Mouse (Mus musculus) central nervous system, embryonic 11.5 days (tissue): Measurements from ENCODE around the gene Gm20388. TPM values are rescaled to one million over a fixed set of nuclear protein-coding genes. Genes with fewer than 3 reads are reported as not detected.

Experiments used
- polyA plus RNA-seq: library from polyadenylated mRNA; depleted of rRNA; stranded (reverse); fragments of >200 nt; gene quantifications from 2 replicates; pipeline ENCODE4 v1.2.3, GENCODE M21; 2012

Gm20388 gene
- polyA plus RNA-seq, 1 experiment: 27.2 TPM

DNA sequence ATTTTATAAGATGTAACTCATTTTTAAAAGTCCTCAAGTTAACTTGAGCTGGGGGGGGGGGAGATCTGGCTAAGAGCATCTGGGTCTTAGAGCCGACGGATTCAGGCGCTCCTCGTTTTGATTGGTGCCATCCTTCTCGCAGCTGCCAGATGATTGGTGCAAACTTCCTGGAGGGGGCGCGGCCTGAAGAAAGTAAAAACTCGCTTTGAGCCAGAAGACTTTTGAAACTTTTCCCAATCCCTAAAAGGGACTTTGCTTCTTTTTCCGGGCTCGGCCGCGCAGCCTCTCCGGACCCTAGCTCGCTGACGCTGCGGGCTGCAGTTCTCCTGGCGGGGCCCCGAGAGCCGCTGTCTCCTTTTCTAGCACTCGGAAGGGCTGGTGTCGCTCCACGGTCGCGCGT is 1205.3 kb downstream of the Gm20388 start, which contains the start of gene Foxc2:
Gene Foxc2, plus strand, starts transcription at position 224 of the 400 bp plus-strand sequence.

DNA sequence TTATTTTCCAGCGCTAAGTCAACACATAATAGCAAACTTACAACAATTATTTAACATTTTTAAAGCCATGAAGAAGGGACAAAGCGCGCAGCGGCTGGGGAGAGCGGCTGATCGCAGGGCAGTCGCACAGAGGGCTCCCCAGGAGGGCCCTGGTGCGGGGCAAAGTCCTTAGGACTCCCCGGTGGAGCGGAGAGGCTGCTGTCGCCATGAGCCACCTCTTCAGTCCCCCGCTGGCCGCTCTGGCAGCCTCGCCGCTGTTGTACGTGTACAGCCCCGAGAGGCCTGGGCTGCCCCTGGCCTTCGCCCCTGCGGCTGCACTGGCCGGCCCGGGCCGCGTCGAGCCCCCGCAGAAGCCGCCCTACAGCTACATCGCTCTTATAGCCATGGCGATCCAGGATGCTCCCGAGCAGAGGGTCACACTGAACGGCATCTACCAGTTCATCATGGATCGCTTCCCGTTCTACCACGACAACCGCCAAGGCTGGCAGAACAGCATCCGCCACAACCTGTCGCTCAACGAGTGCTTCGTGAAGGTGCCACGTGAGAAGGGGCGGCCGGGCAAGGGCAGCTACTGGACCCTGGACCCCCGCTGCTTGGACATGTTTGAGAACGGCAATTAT is 1217.2 kb downstream of the Gm20388 start, which contains the start of gene Foxl1:
Gene Foxl1, plus strand, starts transcription at position 185 of the 620 bp plus-strand sequence.

DNA sequence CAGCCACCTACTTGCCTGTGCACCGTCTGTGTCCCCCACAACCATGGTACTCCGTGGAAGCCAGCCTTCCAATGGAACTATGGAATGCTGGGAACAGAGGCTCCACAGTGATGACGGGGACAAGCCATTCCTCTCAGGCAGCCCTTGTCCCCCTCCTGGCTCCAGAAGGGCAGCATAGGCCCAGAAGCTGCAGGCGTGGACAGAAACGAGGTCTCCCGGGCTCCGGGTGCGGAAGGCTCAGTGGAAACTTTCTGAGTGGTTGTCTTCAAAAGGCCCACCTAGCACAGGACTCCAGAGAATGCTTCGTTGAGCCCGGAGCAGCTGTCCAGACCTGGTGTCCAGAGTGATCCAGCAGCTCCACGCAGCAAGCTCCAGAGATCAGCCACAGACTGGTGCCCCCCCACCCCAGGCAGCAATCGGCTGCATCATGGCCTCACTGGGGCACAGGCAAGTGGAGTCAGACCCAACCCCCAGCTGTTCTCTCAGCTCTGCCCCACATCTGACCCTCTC is 1633.7 kb downstream of the Gm20388 start, which contains the start of gene 1700018B08Rik:
Gene 1700018B08Rik, minus strand, starts transcription at position 45 of the 510 bp plus-strand sequence.

DNA sequence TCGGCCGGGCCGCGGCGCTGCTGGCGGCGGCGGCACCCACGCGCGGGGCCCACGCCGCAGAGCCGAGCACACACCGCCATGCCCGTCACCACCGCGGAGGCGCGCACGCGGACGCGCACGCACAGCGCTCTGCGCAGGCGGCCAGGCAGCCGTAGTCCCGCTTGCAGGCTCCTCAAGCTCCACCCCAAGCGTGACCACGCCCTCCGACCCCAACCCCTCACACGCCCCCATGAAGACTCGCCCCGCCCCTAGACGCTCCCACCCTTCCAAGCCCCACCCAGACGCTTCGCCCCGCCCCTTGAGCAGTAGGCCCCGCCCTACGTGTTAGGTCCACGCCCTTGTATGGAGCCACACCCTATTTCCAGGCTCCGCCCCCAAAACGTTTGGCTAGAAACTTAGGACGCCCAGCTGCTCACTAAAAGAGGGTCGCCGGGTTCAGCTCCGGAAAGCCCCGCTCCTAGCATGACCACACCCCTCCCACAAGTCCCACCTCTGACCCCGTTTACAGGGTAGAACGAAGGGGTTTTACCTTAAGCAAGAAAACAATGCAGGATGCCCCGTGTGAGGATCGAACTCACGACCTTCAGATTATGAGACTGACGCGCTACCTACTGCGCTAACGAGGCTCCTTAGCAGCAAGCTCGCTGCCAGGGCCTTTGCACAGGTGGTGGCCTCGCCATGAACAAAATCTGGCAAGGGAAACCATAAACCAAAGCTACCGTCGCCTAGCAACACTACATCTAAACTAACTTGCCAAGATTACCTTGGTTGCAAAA is 1668.2 kb downstream of the Gm20388 start, which contains the start of gene Fbxo31:
Gene Fbxo31, minus strand, starts transcription at position 131 of the 776 bp plus-strand sequence.

DNA sequence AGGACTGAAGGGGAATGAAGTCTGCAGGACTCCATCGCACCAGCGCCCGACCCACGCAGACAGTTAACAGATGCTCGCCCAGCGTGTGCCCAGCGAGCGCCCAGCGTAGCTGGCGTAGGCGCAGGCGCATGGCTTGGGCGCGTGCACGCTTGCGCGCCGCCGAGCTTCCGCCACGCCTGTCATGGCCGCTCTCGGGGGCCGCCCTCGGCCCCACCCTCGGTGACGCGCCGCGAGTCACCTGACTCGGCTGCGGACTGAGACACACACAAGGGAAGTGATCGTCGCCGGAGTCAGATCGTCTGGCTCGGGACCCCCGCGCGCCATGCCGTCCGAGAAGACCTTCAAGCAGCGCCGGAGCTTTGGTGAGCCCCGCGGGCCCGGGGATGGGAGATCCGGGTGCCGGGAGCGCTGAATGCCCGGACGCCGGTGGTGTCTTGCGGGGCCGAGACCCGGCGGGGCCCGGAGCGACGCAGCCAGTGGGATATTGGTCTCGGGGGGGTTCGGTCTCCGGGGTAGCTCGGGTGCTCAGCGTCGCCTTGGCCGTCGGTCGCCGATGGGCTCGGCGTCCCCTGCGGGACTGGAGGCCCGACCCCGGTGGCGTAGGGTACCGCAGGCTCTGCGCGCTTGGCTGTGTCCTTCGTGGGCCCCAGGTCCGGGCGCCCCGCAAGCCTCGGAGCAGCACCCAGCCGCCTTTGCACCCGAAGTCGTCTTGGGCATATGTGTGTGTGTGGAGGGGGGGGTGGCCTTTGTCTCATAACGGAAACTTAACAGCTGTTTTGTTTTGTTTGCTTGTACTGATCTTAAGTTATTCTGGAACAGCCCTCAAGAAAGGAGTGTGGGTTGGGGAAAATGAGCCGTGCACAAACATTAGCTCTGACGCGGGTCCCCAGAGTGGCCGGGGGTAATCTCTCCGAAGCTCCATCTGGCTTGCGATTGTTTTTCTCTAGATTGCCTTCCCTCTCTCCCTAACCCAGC is 1679.8 kb downstream of the Gm20388 start, which contains the start of gene Map1lc3b:
Gene Map1lc3b, plus strand, starts transcription at position 159 of the 975 bp plus-strand sequence.

DNA sequence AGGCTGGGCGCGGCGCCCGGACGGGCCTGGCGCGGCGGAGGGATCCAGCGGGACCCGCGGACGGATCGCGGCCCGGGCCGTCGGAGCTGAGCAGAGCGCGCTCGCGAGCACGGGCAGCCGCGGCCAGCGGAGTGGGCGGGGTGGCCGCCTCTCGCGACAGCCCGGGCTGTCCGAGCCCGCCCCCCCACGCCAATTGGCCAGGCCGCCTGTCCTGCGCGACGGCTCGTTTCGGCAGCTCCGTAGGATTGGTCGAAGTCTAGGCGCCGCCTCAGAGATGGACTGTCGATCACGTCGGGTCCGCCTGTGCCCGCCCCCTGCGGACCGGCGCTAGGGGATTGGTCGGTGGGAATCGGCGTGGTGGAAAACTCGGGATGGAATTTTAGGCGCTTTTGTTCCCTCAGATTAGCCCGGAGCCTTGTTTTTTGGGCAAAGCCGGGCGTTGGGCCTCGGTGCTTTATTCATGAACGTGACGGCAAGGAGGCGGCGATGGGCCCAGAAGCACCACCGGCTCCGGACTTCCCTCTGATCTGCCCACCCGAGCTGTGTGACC is 1742.2 kb downstream of the Gm20388 start, which contains the start of gene Zcchc14:
Gene Zcchc14, minus strand, starts transcription at position 128 of the 550 bp plus-strand sequence.

DNA sequence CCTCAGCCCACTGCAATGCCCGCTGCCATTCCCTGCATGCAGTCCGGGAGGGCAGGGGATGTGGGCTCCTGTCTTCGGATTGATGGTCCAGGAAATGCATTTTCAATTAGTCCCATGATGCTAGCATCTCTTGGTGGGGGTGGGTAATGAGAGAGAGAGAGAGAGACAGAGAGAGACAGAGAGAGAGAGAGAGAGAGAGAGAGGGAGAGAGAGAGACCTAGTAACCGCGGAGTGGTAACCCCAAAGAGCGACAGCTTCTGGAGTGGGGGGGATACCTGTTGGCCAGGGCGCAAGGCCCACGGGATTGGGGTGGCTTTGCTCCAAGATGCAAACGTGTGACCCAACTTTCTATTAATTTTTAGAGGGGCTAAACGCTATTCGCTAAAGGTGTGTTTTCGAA is 1818.7 kb downstream of the Gm20388 start, which contains the start of gene Jph3:
Gene Jph3, plus strand, starts transcription at position 301 of the 400 bp plus-strand sequence.

DNA sequence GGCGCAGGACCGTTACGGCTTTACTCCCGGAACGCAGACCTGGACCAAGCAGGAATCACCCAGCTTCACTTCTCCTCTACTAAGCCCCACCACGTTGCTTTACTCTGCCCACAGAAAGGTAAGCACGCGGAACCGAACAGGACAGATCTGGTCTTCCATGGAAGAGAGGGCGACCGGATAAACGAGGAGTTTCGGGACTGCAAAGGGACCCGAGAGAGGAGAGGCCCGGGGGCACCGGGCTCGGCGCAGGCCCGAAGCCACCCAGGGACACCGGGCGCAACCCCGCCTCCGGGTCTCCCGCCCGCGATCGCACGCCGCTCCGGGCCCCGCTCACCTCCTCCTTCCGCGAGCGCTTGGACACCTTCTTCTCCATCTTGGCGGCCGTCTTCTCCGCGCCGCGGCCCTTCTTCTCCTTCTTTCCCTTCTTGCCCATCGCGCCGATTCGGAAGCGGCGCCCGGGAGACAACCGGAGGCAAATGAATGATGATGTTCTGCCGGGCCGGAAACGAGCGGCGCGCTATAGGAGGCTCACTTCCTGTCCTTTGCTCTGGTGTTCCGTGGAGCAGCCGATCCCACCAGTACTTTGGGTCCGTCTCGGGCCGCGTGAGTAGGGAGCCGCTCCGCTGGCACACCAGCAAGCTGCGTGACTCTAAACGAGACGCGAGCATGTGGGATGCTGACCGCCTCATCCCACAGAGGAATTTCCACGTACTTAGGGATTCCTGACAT is 1918.6 kb downstream of the Gm20388 start, which contains the start of gene Klhdc4:
Gene Klhdc4, minus strand, starts transcription at position 522 of the 729 bp plus-strand sequence.

DNA sequence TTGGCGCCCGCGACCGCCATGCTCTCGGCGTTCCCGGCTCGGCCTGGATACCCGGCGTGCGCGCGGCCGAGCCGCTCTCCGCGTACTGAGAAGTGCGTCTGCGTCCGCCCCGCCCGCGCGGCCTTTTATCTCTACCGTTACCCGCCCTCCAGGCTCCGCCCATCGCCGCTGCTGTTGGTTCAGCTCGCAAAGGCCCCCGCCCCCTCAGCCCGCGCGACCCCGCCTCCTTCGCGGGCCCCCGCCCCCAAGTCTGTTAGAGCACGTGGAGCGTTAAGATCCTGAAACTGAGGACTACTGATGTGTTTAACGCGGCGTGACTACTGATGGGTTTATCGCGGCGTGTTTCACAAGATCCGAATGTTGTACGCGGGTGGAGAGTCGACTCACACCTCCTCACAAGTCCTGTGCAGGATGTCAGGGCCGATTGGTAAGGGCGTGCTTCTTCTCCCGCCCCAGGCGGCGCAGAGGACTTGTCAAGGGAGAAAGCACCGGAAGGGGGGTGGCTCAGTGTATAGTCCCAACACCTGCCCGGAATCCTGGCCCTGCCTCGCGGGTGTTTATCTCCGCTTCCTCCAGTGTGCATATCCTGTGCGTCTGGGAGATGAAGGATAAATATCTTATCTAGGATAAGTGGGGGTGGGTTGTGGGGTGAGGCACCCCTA is 1997.1 kb downstream of the Gm20388 start, which contains the start of gene Slc7a5:
Gene Slc7a5, minus strand, starts transcription at position 108 of the 662 bp plus-strand sequence.

DNA sequence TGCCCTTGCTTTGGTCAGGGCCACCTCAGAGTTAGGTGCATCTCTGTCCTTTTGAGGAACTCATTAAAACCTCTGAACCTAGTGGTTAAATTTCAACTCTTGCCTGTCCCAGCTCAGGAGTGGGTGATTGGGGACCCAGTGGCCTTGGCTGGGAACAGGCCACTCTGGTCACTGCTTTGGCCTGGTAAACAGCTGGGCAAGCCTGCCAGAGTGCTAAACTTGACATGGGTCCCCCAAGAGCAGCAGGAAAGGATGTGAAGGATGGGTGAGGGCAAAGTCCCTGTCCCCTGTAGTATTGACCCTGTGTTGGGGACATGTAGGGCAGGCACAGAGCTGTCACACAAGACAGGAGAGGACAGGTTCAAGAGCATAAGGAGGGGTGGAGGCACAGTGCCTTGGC is 2034.2 kb downstream of the Gm20388 start, which contains the start of gene Car5a:
Gene Car5a, minus strand, starts transcription at position 74 of the 400 bp plus-strand sequence.

DNA sequence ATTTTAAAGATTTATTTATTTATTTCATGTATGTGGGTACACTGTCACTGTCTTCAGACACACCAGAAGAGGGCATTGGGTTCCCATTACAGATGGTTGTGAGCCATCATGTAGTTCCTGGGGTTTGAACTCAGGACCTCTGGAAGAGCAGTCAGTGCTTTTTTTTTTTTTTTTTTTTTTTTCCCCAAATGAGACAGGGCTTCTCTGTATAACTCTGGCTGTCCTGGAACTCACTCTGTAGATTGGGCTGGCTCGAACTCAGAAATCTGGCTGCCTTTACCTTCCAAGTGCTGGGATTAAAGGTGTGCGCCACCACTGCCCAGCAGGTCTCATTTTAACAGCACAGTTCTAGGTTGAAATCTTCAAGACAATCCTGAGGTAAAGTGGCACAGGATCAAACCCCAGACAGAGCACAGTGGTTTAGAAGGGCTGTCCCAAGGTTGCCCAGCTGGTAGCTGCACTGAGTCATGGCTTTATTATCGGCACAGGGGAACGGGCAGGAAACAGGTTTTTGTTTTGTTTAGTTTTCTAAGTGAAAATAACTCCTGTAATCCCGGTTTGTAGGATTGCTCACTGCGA is 2038.7 kb downstream of the Gm20388 start, which contains the start of gene Banp:
Gene Banp, plus strand, starts transcription at position 529 of the 579 bp plus-strand sequence.

DNA sequence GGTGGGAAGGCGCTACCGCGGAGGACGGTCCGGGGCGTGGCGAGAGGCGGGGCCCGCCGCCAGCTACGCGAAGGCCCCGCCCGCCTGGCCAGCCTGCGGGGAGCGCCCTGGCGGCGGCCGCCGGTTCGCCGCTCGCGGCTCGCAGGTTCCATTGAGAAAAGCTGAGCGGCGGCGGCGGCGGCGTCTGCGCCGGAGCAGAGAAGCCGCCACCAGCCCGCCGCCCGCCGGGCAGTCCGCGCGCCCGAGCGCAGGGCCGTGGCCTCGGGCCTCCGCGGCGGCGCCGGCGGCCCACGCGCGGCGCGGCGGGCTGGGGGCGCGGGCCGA is 2371.4 kb downstream of the Gm20388 start, which contains the start of gene Zfpm1:
Gene Zfpm1, plus strand, starts transcription at position 107 of the 324 bp plus-strand sequence.

DNA sequence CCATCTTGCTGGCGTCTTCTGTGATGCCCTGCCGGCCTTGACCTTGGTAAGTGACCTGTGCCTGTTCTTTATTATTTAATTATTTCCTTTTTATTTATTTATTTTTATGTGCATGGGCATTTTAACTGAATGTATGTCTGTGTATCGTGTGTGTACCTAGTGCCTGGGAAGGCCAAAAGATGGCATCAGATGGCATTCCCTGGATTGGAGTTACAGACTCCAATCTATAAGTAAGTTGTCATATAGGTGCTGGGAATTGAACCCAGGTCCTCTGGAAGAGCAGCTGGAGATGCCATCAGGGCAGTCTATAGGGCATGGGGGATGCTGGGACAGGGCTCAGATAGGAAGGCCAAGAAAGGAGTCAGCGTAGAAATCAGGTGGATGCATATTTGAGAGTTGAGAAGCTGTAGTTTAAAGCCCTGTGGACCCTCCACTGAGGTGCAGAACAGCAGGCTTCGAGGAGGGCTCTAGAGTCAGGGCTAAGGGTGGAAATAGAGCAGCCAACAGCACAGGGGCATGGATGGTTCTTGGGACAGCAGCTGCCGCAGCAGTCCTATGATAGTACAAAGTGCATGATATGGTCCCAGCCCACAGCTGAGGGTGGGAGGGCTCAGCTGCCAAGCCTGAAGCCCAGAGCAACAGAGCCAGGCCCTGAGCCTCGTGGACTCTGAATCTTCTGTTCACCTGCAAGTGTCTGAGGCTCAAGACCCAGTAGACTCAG is 2450.2 kb downstream of the Gm20388 start, which contains the start of gene Trhr2:
Gene Trhr2, minus strand, starts transcription at position 51 of the 721 bp plus-strand sequence.

DNA sequence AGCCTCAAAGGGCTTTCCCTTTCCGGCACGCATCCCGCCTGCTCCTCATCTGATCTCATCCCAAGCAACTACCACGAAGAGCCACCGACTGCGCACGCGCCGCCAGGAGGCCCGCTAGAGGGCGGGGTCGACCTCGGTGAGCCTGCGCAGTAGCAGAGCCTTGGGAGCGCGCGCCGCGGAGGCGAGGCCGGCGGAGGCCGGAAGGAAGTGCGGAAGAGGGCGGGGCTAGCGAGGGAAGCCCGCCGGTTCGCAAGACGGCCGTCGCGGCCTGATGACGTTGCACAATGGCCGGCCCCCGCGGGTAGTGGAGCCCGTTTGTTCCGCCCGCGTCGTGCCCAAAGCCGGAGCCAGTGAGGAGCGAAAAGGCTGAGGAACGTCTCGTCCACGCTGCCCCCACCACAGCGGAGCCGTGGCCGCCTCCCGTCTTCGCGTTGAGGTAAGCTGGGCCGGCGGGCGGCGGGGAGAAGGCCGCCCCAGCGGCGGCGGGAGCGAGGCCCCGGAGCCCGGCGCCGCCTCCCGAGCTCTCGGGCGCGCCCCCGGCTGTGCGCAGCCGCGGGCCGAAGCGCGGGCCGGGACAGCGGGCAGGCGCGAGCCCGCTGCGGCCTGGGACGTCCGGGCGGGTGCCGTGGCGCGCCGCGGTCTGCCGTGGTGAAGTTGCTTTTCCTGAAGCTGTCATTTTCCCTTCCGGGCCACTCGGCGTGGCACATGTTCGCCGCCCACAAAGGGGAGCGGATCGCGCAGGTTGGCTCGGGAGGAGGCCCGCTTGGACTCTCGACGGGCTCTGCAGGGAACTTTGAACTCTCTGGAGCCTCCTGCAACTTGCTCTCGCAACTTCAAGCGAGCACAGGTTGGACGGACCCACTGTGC is 2466.0 kb downstream of the Gm20388 start, which contains the start of gene Zc3h18:
Gene Zc3h18, plus strand, starts transcription at position 245 of the 867 bp plus-strand sequence.

DNA sequence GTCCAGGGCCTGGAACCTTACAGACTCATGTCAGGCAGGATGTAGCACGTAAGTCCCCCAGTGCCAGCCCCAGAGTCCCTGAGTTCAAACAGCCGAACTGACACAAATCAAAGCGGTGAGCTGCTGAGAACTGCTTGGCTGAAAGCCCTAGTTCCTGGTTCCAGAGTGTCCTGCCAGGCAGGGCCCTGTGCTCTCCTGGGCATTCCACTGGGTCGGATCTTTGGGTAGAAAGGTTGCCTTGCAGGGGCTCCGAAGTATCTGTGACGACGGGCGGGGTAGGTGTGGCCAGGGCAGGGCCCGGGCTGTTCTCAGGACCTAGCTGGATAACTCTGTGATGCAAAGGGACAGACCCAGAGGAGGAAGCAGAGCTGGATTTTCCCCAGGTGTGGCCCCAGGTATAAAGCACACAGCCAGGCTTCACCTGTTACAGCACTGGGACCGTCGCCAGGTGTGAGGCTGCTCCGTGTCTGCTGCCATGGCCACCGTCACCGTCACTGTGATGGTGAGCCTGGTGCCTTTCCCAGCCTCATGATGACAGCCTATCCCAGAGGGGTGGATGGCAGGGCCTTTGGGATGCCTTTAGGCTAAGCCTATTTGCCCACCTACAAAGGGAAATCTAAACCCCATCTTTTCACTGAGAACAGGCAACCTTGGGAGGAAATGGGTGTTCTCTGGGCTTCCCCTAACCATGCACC is 2510.9 kb downstream of the Gm20388 start, which contains the start of gene Il17c:
Gene Il17c, plus strand, starts transcription at position 645 of the 695 bp plus-strand sequence.

DNA sequence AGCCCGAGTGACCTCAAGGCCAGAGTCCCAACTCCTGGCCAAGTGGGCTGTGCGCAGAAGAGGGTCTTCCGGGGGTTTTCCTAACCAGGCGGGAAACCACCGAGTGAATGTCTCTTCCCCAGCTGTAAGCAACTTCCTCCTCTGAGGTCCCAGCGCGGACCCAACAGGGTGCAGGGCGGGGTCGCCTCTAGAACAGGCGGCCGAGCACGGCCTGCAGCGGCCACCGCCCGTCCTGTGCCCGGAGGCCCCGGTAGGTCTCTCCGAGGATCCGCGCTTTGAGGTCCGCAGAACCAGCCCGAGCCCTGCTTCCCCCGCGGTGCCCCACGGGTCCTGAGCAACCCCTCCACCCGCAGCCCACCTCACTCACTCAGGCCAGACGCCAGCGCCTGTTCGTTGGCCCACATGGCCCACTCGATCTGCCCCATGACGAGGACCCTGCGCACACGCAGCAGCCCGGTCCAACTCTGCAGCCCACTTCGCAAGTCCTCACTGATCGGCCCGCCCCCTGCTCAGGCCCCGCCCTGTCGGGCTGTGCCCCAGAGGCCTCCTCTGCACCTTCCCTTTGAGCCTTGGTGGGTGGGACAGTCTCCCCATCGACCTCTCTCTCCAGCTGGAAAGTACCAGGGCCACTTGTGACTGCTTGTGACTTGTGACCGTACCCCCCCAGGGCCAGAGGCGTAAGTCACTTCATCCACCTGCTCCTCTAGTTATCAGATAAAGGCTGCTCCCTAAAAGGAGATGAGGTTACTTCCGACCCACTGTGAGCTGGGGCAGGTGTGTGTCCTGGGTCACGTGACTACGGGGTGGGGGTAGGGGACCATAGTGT is 2522.0 kb downstream of the Gm20388 start, which contains the start of gene Cyba:
Gene Cyba, minus strand, starts transcription at position 488 of the 826 bp plus-strand sequence.

